Mouse (Mus musculus): ENCODE measurements around the gene Txnrd2.

DNA sequence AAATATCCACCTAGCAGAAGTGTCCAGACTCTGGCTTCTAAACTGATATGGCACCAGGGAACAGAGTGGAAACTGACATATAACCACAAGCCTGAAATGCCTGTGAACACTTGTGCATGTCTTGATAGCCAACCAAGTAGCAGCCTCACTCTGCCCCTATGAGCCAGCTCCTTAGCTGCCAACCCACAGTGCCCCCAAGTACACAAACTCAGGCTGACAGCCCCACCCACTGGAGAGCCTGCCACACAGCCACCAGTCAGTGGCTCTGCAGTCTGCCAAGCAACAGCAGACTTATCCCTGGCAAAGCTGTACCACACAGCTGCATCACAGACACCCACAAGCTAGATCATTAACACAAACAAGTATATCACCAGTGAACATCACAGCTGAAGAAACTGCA, 91.9 kb downstream of the Txnrd2 start:
- TF ChIP-seq GATA1 (IDR thresholded peaks at IDR 0.05; ENCODE audit: low read length) (no peak), TAL1 (IDR thresholded peaks at IDR 0.05; ENCODE audit: low read length) (no peak)
